Mouse (Mus musculus) cerebellum, adult (tissue): Measurements from ENCODE around the gene Accsl.

Source experiments
- ATAC-seq: cut with Nextera tagmentation; 2 replicates; pipeline ENCODE4 v1.9.2; 2017; ENCODE audit warnings: mild to moderate bottlenecking, moderate library complexity, mixed read lengths; ENCODE audit not compliant: insufficient number of reproducible peaks, low FRiP score, low TSS enrichment

The Accsl gene

DNA sequence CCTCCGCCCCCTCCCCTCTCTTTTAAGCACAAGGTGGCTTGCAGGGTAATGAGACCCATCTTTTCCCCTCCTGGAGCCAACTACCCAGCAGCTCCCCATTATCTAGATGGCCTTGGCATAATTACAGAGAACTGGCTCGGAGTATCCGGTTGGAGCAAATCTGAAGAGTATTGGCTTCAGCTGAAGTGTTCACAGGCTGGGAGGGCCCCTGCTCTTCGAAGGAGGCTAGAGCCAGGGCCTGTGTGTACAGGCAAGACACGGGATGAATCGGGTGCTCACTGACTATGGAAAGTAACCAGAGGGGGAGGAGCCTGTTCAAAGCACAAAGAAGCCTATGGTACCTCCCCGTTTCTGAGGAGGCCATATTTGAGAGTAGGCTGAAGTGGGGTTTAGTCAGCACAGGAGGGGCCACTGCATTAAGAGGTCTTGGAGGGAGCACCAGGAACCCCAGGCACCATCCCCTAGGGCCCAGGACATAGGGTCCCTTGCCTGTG, at the start of gene Accsl:
Accsl (minus strand) TSS at position 51 of the 494 bp plus-strand sequence.
- no peak for ATAC-seq

DNA sequence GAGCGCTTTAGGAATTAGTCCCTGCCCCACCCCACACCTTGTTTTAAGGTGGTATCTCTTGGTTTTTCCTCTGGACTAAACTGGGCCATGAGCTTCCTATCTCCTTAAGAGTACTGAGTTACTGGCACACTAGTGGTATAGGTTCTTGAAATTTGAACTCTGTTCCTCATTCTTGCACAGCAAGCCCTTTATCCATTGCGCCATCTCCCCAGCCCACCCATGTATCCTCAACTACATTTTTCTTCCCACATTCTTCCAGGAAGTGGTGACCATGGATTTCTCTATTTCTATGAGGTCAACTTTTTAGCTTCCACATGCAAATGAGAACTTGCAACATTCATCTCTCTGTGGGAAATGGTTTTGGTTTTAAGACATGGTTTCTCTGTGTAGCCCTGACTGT, 44.6 kb upstream of the Accsl start:
- ATAC-seq, result no peak

DNA sequence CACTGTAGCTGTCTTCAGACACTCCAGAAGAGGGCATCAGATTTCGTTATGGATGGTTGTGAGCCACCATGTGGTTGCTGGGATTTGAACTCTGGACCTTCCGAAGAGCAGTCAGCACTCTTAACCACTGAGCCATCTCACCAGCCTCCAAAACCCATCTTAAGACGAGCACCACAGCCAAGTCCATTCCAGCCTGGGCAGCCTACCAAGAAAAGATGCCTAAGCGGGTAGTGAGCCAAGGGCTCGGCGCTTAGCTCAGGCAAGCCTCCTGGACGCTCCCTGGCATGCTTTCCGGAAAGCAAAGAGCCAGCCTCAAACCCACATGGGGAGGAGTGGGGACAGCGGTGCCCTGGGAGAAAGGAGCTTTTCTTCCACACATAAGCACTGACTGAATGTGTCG, 43.0 kb upstream of the Accsl start:
- ATAC-seq, result no peak

DNA sequence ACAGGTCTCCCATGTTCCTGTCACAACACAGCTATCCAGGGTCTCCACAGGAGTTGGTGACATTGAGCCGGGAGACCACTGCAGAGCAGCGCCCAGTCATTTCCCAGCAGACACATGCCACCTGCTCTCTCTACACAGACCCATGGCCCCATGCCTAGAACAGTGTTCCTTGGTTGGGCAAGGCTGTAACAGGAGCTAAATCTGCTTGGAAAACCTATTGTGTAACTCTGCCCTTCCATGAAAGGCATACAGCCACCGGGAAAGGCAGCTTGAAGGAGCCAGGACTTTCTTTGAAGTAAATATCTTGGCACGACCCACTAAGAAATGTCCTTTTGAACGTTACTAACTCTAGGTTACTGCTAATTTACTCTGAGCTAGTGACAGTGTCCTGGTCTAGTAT, 40.8 kb upstream of the Accsl start:
- no peak for ATAC-seq

DNA sequence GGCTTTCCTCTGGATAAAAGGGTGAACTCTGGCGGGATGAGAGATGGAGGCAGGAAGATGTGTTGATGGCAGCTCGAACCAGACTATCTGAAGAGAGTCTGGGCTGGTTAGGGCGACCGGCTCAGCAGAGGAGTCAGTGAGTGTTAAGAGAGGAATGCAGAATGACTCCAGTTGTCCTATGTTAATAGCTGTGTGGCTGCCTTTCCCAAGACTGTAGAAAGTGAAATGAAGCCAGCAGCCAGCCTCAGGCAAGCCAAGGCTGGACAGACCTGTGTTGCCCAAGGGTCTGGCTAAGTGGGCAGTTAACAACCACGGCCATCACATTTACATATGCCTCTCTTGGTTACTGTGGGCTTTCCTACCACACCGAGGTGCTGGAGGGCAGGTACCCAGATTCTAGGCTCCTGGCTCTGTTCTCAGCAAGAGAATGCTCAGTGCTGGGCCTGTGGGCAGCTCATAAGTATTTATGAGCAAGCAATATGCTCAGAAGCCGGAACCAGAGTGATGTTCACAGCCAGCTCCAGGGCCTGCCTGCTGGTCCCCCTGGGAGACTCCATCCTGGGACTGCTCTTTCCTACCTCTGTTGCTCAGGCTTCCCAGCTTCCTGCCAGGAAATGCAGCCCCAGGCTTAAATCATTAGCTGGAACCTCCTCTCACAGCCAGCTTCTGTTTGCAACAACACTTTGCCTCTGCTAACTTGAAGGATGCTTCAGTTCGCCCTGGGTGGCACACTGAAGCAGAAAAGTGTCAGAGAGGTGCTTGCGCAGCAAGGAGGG, 38.8 kb upstream of the Accsl start:
- ATAC-seq, result no peak

DNA sequence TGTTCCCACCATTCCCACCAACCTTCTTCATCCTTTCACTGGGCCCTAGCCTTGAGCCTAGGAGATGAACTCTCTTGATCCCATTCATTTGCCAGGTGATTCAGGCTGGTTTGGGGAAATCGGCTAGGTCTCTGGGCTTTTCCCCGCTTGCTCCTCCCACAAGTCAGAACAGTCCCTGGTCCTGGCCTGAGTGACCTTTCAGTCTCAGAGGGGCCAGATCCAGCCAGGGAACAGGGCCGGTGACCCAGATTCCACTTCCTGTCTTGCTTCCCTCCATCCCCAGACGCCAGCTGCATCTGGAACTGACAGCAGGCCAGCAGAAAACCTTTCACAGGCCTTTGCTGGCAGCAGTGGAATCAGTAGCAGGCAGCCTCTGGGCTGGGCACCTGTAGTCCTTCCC, 37.4 kb upstream of the Accsl start:
- ATAC-seq, result no peak

DNA sequence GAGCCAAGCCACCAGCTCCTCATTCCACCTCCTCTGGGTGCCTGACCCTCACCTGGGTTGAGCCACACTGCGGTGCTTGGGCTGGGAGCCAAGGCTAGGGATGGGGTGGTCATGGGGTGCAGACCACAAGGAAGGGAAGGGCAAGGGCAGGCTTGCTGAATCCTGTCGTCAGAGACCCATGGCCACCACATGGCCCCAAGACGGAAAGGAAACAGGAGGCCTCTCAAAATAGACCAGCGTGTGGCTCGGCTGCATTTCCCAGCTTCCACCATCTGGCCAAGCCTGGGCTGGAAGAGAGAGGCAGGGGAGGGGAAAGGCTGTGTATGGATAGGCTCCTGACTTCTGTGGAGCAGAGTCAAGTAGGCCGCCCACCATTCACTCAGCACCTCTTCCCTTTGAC, 34.5 kb upstream of the Accsl start:
- ATAC-seq, result no peak

DNA sequence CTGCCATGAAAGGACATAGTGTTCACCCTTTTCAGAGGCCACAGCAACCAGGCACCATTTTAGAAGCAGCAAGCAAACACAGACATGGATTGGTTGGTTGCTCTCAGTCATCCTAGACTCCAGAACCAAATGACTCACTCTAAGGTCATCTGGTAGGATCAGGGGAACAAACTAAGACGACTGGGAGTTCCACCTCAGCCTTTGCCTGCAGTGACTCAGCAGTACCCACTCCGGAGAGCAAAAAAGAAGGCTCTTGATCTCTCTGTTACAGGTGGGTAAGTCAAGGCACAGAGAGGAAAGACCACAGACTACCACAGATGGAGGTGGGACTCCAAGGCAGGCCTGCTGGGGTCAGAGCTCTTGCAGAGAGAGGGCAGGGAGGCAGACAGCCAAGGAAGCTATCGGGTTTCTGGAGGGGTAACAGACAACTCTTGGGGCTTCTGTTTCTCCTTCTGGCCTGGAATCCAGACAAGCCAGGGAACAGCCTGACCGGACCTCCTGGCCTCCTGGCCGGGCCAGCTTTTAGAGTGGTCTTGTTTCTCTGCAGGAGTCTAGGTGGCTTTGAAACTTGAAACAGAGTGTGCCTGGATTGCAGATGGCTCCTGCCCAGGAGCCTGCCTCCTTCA, 33.8 kb upstream of the Accsl start:
- no peak for ATAC-seq

DNA sequence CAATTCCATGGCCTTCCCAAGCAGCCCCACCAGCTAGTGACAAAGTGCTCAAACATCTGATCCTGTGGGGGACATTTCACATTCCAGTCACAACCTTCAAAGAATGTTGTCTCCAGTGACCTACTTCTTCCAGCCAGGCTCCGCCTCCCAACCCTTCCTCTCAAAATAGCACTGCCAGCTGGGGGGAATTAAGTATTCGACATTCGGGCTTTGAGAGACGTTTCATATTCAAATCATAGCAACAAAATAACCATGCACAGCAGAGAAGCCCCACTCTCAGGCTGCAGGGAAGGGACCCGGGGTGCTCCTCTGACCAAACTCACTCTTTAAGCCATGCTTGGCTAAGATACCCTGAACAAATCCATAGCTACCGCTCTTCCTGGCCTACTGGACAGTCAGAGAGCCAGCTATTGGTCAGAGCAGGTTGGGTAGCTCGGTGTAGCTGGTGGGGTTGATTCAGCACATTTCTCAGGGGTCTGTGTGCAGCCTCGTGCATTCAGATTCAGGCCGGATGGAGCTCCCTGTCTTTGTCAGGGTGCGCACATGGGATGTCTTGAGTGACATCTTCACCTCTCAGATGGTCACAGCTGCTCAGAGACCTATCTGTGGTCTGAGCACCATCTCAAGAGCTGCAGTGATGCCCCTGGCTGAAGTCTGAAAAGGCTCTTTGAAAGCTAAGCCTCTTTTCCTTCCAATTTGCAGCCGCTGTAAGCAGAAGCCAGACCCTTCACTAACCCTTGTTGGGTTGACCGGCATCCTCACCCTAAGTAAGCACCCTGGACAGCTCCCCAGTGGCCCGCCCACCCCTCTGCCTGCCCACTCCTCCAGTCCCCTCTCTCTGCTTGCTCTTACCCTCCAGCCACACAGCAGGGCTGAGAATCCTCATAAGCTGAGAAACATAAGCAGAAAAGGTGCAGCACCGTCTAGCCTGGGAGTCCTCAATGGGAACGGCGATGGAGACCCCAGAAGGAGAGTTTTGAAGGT, 30.7 kb upstream of the Accsl start:
- 0 out of 2 replicates have a peak, but pooled peaks have one; percentile 9 for ATAC-seq

DNA sequence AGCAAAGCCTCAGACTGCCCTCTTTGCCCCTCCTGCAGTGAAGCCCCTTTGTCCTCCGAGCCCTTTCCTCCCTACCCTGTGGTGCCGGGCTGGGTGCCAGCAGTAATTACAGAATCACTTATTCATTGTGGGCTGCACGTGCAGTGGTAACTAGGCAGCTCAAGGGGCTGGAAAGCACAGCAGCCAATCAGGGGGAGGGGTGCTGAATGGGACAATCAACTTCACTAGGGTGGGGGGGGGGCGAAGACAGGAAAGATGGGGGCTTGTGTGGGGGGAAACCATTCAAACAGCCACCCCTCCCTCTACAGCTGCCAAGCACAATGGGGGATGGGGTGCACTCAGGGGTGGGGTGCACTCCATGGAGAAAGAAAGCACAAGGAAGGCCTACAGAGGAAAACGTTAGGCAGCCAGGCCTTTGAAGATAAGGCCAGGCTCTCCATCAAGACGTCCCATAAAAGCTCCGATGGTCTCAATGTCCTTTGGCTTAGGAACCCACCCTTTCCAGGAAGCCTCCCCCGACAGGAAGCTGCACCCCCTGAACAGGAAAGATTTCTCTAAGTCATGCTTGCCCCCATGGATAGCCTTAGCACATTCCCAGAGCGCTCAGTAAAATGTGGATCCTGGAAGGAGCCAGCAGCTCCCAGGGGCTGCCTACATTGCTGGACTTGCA, 22.8 kb upstream of the Accsl start:
- ATAC-seq, result no peak

DNA sequence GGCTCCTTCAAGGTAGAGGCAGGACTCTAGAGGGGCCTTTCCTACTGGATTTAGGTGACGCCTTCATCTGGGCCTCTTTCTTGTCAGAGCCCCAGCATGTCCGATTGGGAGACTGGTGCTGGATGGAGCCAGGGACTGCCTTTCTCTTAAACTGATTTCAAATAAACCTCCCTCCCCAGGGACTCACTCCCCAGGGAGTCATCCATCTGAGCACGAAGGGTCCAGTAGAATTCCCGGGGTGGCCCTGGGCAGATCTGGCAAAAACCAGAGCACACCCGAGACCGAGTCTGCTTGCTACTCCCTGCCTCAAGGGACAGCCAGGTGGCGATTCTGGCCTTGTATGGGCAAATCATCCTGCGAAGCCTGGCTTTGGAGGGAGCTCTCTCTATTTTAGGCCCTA, 21.2 kb upstream of the Accsl start:
- ATAC-seq, result no peak

DNA sequence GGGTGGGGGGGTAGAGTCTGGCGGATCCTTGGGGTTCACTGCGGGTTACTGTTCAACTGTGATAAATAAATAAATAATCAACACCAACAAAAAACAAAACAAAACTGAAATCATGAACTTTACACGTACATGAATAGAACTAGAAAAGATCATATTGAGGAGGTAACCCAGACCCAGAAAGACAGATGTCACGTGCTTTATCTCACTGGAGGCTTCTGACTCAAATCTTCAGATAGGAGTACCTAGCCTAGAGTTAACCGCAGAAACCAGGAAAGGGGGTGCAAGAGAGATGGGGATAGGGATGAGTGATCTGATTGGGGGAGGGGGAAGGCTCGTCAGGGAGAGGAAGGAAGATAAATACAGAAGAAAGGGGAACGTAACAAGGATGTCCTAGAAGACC, 20.1 kb upstream of the Accsl start:
- no peak for ATAC-seq

DNA sequence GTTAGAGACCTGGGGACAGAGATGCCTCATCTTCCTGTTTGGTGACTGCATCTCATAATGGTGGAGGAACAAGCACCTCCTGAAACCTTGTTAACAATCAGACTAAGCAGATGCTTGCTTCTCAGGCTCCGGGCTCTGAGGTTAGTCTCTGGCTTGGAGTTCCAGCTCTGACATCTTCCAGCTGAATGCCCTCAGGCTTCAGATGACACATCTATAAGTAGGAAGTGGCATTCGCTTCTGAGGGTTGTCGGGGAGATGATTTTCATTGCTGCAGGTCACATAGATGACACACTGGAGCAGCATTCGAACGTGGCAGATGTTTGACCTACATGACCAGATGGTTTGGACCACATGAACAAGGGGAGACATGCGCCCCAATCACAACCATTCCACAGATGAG, 19.4 kb upstream of the Accsl start:
- ATAC-seq, result no peak

DNA sequence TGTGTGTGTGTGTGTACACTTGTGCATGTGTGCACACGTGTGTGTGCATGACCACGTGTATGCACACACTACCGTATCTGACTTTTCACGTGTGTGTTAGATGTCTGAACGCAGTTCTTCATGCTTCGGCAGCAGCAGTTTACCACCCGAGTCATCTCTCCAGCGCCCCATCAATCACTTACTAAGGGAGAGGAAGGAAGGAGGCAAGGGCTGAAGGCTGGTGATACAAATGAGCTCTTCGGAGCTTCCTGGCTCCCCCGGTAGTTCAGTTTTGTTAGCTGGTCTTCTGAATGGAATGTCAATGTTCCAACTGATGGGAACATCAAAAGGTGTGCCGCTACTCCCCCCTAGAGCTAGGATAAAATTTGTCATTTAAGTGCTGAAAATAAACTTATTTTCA, 18.3 kb upstream of the Accsl start:
- ATAC-seq, result no peak

DNA sequence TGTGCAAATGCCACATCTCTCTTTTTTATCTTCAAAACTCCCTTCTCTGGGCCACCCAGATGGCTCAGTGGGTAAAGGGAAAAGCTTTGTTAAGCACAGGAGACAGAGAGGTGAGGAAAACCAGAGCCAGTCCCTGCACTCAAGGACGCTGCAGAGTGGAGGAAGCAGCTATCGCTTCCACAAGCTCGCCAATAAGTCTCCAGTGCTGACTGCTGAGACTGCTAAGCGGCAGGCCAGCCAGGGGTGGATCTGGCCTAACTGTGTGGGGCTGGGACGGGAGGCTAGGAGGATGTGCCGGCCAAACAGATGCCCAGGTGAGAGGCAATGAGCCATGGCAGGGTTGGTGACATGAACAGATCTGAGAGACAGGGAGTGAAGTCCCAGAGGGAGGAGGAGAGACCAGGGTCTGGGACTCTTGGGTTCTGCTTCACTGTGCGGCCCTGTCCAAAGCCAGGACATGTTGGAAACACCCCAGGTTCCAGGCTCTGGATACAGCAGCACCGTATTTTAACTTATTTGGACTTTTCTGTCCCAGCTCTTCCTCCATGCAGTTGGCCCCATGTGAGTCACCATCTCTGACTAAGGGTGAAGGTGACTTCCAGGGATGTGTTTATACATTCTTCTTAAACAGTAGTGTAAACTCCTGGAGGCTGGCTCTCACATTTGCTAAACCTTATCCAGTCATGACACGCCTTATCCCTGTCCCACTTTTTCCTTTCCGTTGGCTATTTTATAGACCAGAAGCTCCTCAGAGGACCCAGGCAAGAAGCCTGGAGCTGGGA, 17.2 kb upstream of the Accsl start:
- no peak for ATAC-seq

DNA sequence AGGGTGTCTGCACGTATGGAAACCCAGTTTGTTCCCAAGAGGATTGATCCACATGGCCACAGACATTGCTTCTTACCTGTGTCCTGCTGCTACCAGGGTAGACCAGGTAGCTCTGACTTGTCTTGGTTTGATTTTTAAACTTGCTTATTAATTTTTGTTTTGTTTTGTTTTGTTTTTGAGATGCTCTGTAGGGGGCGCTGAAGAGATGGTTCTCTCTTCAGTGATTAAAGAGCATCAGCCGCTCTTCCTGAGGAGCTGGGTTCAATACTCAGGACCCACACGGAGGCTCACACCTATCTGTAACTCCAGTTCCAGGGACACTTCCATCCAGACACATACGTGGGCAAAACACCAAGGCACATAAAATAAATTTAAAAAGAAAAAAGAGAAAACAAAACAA, 14.1 kb upstream of the Accsl start:
- ATAC-seq, result no peak

DNA sequence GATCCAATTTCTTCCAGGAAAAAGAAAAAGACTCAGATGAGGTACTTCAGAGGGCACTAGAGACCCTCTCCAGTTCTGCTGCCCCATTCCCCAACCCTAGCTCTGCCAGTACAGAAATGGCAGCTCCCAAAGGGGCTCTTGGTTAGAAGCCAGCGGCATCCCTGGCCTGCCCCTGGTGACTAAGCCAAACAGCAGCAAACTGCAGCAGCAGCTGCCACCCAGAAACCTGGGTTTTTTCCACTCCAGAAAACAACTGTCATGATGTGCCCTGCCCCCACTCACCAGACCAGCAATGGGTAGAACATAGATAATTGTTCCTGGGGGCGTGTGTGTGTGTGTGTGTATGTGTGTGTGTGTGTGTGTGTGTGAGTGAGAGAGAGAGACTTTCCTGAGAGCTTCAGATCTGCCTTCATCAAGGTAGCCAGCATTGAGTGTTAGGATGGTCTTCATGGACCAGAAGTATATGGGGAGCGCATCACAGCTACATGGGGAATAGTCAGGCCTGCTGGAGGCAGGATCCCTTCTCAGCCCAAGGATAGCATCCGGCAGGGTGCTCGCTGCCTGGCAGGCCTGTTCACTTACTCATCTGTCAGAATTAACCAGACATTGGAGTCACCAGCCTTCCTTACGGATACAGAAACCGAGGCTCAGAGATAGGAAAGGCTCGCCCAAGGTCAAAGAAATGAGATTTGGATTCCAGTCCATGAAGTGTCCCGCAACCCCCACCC, 12.8 kb upstream of the Accsl start:
- no peak for ATAC-seq

DNA sequence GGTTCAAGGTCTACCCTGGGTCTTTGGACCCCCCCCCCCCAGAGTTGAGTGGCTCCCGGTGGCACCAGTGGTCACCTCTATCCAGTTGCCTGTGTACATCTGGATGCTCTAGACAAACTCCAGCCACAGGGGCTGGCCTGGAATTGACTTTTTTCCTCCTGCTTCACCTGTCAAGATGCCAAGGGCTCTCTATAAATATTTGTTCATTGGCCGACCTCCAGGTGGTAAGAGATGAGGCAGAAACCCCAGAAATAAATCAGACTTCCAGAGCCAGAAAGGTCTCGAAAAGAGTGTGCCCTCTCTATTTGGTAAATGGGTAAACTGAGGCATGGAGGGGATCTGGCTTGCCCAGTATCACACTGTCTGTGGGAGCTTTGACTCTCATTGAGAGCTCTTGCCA, 12.0 kb upstream of the Accsl start:
- no peak for ATAC-seq

DNA sequence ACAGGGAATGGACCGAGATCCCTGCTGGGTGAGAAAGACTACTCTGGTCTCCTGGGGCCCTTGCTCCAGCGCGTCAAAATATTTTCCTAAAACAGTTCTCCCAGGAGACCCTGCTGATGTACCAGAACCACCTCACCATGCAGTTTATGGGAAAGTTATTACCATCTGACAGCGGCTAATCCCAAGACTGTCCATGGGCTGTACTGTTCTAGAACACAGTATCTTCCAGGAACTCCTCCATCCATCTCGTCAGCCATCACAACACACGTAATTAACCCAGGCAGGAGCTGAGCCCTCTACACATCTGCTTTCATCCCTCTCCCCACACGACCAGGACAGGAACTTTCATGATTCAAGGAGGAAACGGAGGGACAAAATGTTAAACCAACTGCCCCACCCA, 11.5 kb upstream of the Accsl start:
- ATAC-seq, result no peak
